ENCODE assay signal across 30 mouse cellular contexts in genomic region chr4:86523771-86524170, GRCm38 (mm10). TPM values are rescaled to one million over a fixed set of nuclear protein-coding genes. Genes with fewer than 3 reads are reported as not detected.
"Had no signal": no experiment of that assay in that cellular context is flagged by ENCODE, and none has a peak within 500 bp of the region (broad histone marks: within the 10 kb centered on the region; RNA-seq: fewer than 3 reads in every experiment).

No protein-coding gene starts in this region.

- H3K27me3 ChIP-seq: heart, embryonic 12.5 days; hindbrain, embryonic 12.5 days; intestine, embryonic 15.5 days; kidney, embryonic 15.5 days; limb, embryonic 15.5 days; liver, embryonic 12.5 days had no signal

- H3K4me2 ChIP-seq: heart, embryonic 12.5 days; hindbrain, embryonic 12.5 days; hindbrain, embryonic 14.5 days; intestine, embryonic 15.5 days; kidney, embryonic 15.5 days; limb, embryonic 13.5 days; limb, embryonic 15.5 days; liver, embryonic 12.5 days had no signal

- DNase-seq: gastrocnemius, adult 2 months; gastrocnemius, postnatal 10 days; gastrocnemius, postnatal 25 days; heart, adult 18-20 months; heart, postnatal 10 days; heart, postnatal 4 days; kidney, adult 2 months; kidney, adult 9 months; kidney, postnatal 14 days; kidney, postnatal 36 days; layer of hippocampus, adult 9-11 months; layer of hippocampus, postnatal 36 days; left cerebral cortex, postnatal 4 days had no signal

- H3K27ac ChIP-seq: gastrocnemius, adult 2 months; heart, embryonic 10.5 days; hindbrain, embryonic 10.5 days; hindbrain, embryonic 12.5 days; hindbrain, embryonic 14.5 days; intestine, embryonic 15.5 days; kidney, embryonic 15.5 days; kidney, postnatal 0 days; limb, embryonic 13.5 days; limb, embryonic 15.5 days; liver, embryonic 12.5 days had no signal

- ATAC-seq: hindbrain, embryonic 16.5 days; inflammation-experienced regulatory T-cells, adult 6 months; intestine, embryonic 15.5 days; intestine, postnatal 0 days; liver, embryonic 12.5 days had no signal

- H3K4me1 ChIP-seq: hindbrain, embryonic 10.5 days; hindbrain, embryonic 12.5 days; intestine, embryonic 15.5 days; liver, embryonic 12.5 days had no signal

- H3K4me3 ChIP-seq: gastrocnemius, adult 2 months; heart, embryonic 10.5 days; heart, embryonic 12.5 days; hindbrain, embryonic 10.5 days; hindbrain, embryonic 12.5 days; intestine, embryonic 15.5 days; kidney, embryonic 15.5 days; limb, embryonic 13.5 days; limb, embryonic 15.5 days; liver, embryonic 12.5 days had no signal

- H3K36me3 ChIP-seq: heart, embryonic 10.5 days; heart, embryonic 12.5 days; hindbrain, embryonic 10.5 days; hindbrain, embryonic 12.5 days; intestine, embryonic 15.5 days; kidney, embryonic 15.5 days; limb, embryonic 13.5 days; limb, embryonic 15.5 days; liver, embryonic 12.5 days had no signal

- H3K9me3 ChIP-seq: heart, embryonic 10.5 days; heart, embryonic 12.5 days; hindbrain, embryonic 10.5 days; hindbrain, embryonic 12.5 days; intestine, embryonic 15.5 days; kidney, embryonic 15.5 days; limb, embryonic 13.5 days; limb, embryonic 15.5 days; liver, embryonic 12.5 days had no signal

- H3K9ac ChIP-seq: heart, embryonic 12.5 days; hindbrain, embryonic 12.5 days; hindbrain, embryonic 14.5 days; intestine, embryonic 15.5 days; kidney, embryonic 15.5 days; limb, embryonic 13.5 days; limb, embryonic 15.5 days; liver, embryonic 12.5 days had no signal

RNA-seq across cellular contexts. Expression of gene Saxo1, which starts 34.4 kb away (rescaled TPM):
- polyA plus RNA-seq: heart, embryonic 10.5 days; heart, embryonic 12.5 days; heart, embryonic 16.5 days; hindbrain, embryonic 10.5 days; hindbrain, embryonic 12.5 days; hindbrain, embryonic 14.5 days; hindbrain, embryonic 16.5 days; inflammation-experienced regulatory T-cells, adult 6 months; intestine, embryonic 15.5 days; intestine, postnatal 0 days; kidney, embryonic 15.5 days; large intestine, adult 2 months; liver, adult 2 months; liver, embryonic 12.5 days had no signal
